Mouse (Mus musculus) cerebellum, postnatal 4 days (tissue): Measurements from ENCODE around the gene Mapre3.

Experiments
- DNase-seq, 2 experiments: peaks; one replicate each; pipeline ENCODE4 v3.0.0; 2022; ENCODE audit warnings: low spot score in 2 of 2, mixed read lengths in 1 of 2

The Mapre3 gene

GRCm38 (mm10) chr5:30814424-30815119, at the start of gene Mapre3:
Mapre3 (plus strand) TSS chr5:30814641.
- DNase-seq, result peak; percentile 90 to 94

- no peak for DNase-seq
Measured at GRCm38 (mm10) chr5:30765596-30766370, 48.7 kb upstream of the Mapre3 start.

- no peak for DNase-seq
Measured at GRCm38 (mm10) chr5:30768082-30768481, 46.4 kb upstream of the Mapre3 start.

- DNase-seq, result peak in 1 of 2 experiments; percentile 63
Measured at GRCm38 (mm10) chr5:30768598-30768997, 45.8 kb upstream of the Mapre3 start.

- DNase-seq, result no peak
Measured at GRCm38 (mm10) chr5:30769075-30769474, 45.4 kb upstream of the Mapre3 start.

GRCm38 (mm10) chr5:30774601-30775371, 39.7 kb upstream of the Mapre3 start:
- peak; percentile 87 to 91 for DNase-seq

GRCm38 (mm10) chr5:30780699-30781098, 33.7 kb upstream of the Mapre3 start:
- no peak for DNase-seq

- no peak for DNase-seq
Measured at GRCm38 (mm10) chr5:30781147-30781546, 33.3 kb upstream of the Mapre3 start.

GRCm38 (mm10) chr5:30787381-30787780, 27.1 kb upstream of the Mapre3 start:
- DNase-seq, result no peak

GRCm38 (mm10) chr5:30790047-30790446, 24.4 kb upstream of the Mapre3 start:
- no peak for DNase-seq

GRCm38 (mm10) chr5:30796125-30796524, 18.3 kb upstream of the Mapre3 start:
- peak; percentile 87 to 91 for DNase-seq

- DNase-seq, result no peak
Measured at GRCm38 (mm10) chr5:30797482-30797881, 17.0 kb upstream of the Mapre3 start.

- DNase-seq, result no peak
Measured at GRCm38 (mm10) chr5:30797982-30798381, 16.5 kb upstream of the Mapre3 start.

- DNase-seq, result no peak
Measured at GRCm38 (mm10) chr5:30798965-30799364, 15.5 kb upstream of the Mapre3 start.

- DNase-seq, result no peak
Measured at GRCm38 (mm10) chr5:30802724-30803467, 11.5 kb upstream of the Mapre3 start.

- DNase-seq, result peak; percentile 87 to 95
Measured at GRCm38 (mm10) chr5:30806106-30806505, 8.3 kb upstream of the Mapre3 start.

GRCm38 (mm10) chr5:30815120-30815465, 652 bp downstream of the Mapre3 start:
- no peak for DNase-seq

- DNase-seq, result no peak
Measured at GRCm38 (mm10) chr5:30816261-30816791, 1.9 kb downstream of the Mapre3 start.

- no peak for DNase-seq
Measured at GRCm38 (mm10) chr5:30818758-30819309, 4.4 kb downstream of the Mapre3 start.

- DNase-seq, result no peak
Measured at GRCm38 (mm10) chr5:30822689-30823088, 8.2 kb downstream of the Mapre3 start.

GRCm38 (mm10) chr5:30823091-30823490, 8.7 kb downstream of the Mapre3 start:
- DNase-seq, result no peak
